Mouse (Mus musculus): ENCODE results near the gene Elobl. TPM values are rescaled to one million over a fixed set of nuclear protein-coding genes. Genes with fewer than 3 reads are reported as not detected.
"Not testable (repeated sequence)": the region's sequence is repeated elsewhere in the genome, so short reads cannot be mapped to it uniquely, and the experiment has no call there.

The Elobl gene
- polyA plus RNA-seq, 1 experiment from 2014 or later = not detected

DNA sequence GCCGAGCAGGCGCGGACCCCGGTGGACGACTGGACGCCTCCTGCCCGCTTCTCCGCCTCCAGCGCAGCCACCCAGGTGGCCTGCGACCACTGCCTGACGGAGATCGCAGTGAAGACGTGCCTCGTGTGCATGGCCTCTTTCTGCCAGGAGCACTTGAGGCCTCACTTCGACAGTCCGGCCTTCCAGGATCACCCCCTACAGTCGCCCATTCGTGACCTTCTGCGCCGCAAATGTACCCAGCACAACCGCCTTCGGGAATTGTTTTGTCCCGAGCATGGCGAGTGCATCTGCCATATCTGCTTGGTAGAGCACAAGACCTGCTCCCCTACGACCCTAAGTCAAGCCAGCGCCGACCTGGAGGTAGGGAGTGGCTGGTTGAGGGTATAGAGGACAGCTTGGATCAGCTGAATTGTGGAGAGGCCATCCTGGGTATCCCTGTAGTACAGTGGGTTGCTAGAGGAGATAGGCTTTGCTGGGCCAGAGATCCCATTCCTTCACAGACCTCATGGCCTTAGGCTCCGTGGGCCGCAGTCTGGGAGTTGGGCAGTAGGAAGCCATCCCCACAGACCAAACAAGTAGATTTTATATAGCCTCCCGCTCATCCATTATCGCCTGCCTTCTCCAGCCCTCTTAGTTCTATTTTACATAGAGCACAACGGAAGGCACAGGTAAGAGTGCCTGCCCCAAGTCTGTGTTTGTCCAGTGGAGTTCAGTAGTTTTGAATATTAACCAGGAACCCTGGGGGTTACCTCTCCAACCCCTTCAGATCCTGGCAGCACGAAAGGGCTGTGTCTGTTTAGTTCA lies 33.2 kb upstream of the Elobl start:
- peak overlapping the region; percentile 49; the same call in 1 of the 2 replicates for H3K9ac ChIP-seq
- H3K27me3 ChIP-seq = peaks cover 21% of the 10 kb centered on the region
- H3K27ac ChIP-seq = no peak overlapping the region
- H3K4me1 ChIP-seq = peaks cover 11% of the 10 kb centered on the region; the same call in 1 of the 2 replicates
- WGBS = 25% methylated on average over 33 of the region's 33 CpGs
- ATAC-seq = no peak
- no peaks in the 10 kb centered on the region for H3K36me3 ChIP-seq (ENCODE audit: poor library complexity, severe bottlenecking)
- peak overlapping the region; percentile 44 for H3K4me3 ChIP-seq
- H3K9me3 ChIP-seq (replicated peaks) = no peaks in the 10 kb centered on the region
- peak overlapping the region; percentile 57 for H3K4me2 ChIP-seq

DNA sequence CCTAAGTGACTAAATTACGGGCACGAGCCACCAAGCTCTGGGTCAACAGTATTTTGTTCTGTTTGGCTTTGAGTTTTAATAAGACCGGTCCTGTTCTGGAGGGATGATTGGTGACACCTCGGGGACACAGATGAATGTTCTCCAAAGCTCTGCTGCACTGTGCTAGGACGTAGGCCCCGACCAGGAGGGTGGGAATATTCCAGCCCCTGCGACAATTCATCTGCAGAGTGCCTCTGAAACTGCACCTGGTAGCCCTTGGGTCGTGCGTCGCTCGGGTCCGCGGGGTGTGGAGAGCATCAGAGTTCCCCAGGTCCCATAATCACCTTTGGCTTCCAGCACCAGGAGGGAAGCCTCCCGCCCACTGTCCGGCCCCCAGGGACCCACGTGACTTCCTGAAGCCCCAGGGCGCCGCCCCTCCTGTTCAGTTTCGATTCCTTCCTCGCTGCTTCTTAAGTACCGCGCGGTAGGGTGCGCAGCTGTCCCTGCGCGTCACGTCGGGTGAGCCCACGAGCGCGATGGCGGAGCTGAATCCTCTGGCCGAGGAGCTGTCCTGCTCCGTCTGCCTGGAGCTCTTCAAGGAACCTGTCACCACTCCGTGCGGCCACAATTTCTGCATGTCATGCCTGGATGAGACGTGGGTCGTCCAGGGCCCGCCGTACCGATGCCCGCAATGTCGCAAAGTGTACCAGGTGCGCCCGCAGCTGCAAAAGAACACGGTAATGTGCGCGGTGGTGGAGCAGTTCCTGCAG lies 32.4 kb upstream of the Elobl start, which contains the start of gene Trim25:
Gene Trim25 (plus strand): TSS at position 403 of the 749 bp plus-strand sequence.
- ATAC-seq = peak; percentile 65; the same call in 1 of the 2 replicates
- Histone ChIP-seq H3K4me1 (peaks cover 11% of the 10 kb centered on the region; the same call in 1 of the 2 replicates), H3K27me3 (peaks cover 21% of the 10 kb centered on the region), H3K4me3 (peak within 1 kb of the TSS; percentile 44), H3K9me3 (replicated peaks) (no peaks in the 10 kb centered on the region), H3K4me2 (peak within 1 kb of the TSS; percentile 57), H3K9ac (peak within 1 kb of the TSS; percentile 49; the same call in 1 of the 2 replicates), H3K27ac (no peak within 1 kb of the TSS), H3K36me3 (ENCODE audit: poor library complexity, severe bottlenecking) (no peaks in the 10 kb centered on the region)
- WGBS = 2% methylated on average over 48 of the region's 48 CpGs

DNA sequence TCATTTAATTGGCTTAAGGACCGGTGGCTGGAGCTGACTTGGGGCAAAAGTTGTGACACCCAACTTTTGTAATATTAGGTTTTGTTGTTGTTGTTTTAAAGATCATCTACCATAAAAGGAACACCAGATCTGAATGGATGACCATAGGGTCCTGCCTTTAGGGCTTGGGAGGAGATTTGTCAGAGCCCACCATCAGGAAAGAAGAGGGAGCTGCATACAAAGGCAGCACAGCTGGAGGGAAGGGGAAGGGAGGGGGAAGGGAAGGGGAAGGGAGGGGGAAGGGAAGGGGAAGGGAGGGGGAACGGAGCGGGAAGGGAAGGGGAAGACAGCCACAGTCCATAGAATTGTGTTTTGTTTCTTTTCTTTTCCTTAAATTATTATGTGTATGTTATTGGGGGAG lies 31.7 kb upstream of the Elobl start:
- Histone ChIP-seq H3K9ac (no peak overlapping the region), H3K9me3 (replicated peaks) (no peaks in the 10 kb centered on the region), H3K4me2 (no peak overlapping the region), H3K27ac (no peak overlapping the region), H3K4me3 (no peak overlapping the region), H3K36me3 (ENCODE audit: poor library complexity, severe bottlenecking) (no peaks in the 10 kb centered on the region), H3K4me1 (peaks cover 11% of the 10 kb centered on the region; the same call in 1 of the 2 replicates), H3K27me3 (peaks cover 21% of the 10 kb centered on the region)
- ATAC-seq = no peak
- 7% methylated on average over 3 of the region's 3 CpGs for WGBS

DNA sequence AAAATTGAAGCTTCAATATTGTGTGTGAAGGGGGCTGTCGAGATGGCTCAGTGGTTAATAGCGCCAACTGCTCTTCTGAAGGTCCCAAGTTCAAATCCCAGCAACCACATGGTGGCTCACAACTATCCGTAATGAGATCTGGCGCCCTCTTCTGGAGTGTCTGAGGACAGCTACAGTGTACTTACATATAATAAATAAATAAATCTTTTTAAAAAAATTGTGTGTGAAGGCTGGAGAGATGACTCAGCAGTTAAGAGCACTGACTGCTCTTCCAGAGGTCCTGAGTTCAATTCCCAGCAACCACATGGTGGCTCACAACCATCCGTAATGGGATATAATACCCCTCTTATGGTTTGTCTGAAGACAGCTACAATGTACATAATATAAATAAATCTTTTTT lies 30.6 kb upstream of the Elobl start:
- not testable (repeated sequence) for H3K36me3 ChIP-seq (ENCODE audit: poor library complexity, severe bottlenecking); H3K9me3 ChIP-seq (replicated peaks); H3K4me2 ChIP-seq; H3K4me3 ChIP-seq; H3K27ac ChIP-seq; ATAC-seq; H3K9ac ChIP-seq
- 90% methylated on average over 5 of the region's 5 CpGs for WGBS
- H3K4me1 ChIP-seq = peaks cover 11% of the 10 kb centered on the region; the same call in 1 of the 2 replicates
- H3K27me3 ChIP-seq = peaks cover 21% of the 10 kb centered on the region

- WGBS = 75% methylated on average over 7 of the region's 7 CpGs
- peaks cover 21% of the 10 kb centered on the region for H3K27me3 ChIP-seq
- no peak for ATAC-seq
- peaks cover 4% of the 10 kb centered on the region for H3K36me3 ChIP-seq (ENCODE audit: poor library complexity, severe bottlenecking)
- peaks cover 11% of the 10 kb centered on the region; the same call in 1 of the 2 replicates for H3K4me1 ChIP-seq
- no peak overlapping the region for H3K9ac ChIP-seq
- no peak overlapping the region for H3K4me2 ChIP-seq
- H3K9me3 ChIP-seq (replicated peaks) = no peaks in the 10 kb centered on the region
- no peak overlapping the region for H3K4me3 ChIP-seq
- H3K27ac ChIP-seq = no peak overlapping the region
Measured at GRCm38 (mm10) chr11:88996427-88996826, 29.7 kb upstream of the Elobl start.

- Histone ChIP-seq H3K27me3 (peaks cover 21% of the 10 kb centered on the region), H3K27ac (no peak overlapping the region), H3K4me1 (peaks cover 11% of the 10 kb centered on the region; the same call in 1 of the 2 replicates), H3K4me3 (no peak overlapping the region), H3K9ac (no peak overlapping the region), H3K9me3 (replicated peaks) (no peaks in the 10 kb centered on the region), H3K4me2 (no peak overlapping the region), H3K36me3 (ENCODE audit: poor library complexity, severe bottlenecking) (peaks cover 12% of the 10 kb centered on the region)
- ATAC-seq = no peak
- 83% methylated on average over 2 of the region's 2 CpGs for WGBS
Measured at GRCm38 (mm10) chr11:88995616-88996015, 28.9 kb upstream of the Elobl start.

DNA sequence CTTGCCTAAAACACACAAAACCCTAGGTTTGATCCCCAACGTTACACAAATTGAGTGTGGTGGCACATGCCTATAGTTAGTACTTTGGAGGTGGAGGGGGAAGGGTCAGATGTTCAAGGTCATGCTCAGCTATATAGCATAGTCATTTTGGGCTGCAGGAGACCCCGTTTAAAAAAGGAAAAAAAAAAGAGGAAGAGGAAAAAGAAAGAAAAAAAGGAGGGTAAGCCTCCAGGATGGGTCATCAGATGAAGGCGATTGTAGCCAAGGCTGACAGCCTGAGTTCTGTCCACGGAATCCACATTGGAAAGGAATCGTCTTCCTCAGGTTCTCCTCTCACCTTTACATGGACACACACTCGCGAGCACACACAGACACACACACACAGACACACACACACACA lies 27.8 kb upstream of the Elobl start:
- peaks cover 9% of the 10 kb centered on the region for H3K27me3 ChIP-seq
- H3K4me2 ChIP-seq = no peak overlapping the region
- no peak for ATAC-seq
- no peaks in the 10 kb centered on the region for H3K9me3 ChIP-seq (replicated peaks)
- H3K9ac ChIP-seq = no peak overlapping the region
- no peak overlapping the region for H3K27ac ChIP-seq
- peaks cover 14% of the 10 kb centered on the region for H3K36me3 ChIP-seq (ENCODE audit: poor library complexity, severe bottlenecking)
- peaks cover 8% of the 10 kb centered on the region; the same call in 1 of the 2 replicates for H3K4me1 ChIP-seq
- no peak overlapping the region for H3K4me3 ChIP-seq
- 89% methylated on average over 7 of the region's 7 CpGs for WGBS

DNA sequence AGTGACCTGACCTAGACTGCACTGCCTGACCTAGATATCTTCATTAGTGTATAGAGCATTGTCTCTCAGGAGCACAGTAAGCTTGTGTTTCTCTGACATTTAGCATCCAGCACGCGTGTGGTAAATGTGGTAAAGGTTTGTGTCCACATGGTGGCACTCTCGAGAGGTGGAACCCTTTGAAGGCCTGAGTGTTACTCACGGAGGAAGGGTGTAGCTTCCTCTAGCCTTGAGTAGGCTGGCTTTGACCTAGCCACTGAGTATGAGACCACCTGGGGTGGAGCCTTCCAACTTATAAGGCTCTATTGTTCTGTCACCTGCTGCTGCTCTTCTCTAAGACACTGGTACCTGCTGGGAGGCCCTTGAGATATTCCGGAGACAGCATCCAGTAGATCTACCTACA lies 26.9 kb upstream of the Elobl start:
- Histone ChIP-seq H3K4me1 (no peaks in the 10 kb centered on the region), H3K4me2 (no peak overlapping the region), H3K36me3 (ENCODE audit: poor library complexity, severe bottlenecking) (peaks cover 18% of the 10 kb centered on the region), H3K9me3 (replicated peaks) (no peaks in the 10 kb centered on the region), H3K27me3 (peaks cover under 1% of the 10 kb centered on the region; the same call in 1 of the 2 replicates), H3K4me3 (no peak overlapping the region), H3K27ac (no peak overlapping the region), H3K9ac (no peak overlapping the region)
- WGBS = 17% methylated on average over 5 of the region's 5 CpGs
- no peak for ATAC-seq

GRCm38 (mm10) chr11:88993186-88993585 lies 26.5 kb upstream of the Elobl start:
- Histone ChIP-seq H3K9ac (no peak overlapping the region), H3K36me3 (ENCODE audit: poor library complexity, severe bottlenecking) (peaks cover 20% of the 10 kb centered on the region), H3K27me3 (no peaks in the 10 kb centered on the region; the same call in 1 of the 2 replicates), H3K9me3 (replicated peaks) (no peaks in the 10 kb centered on the region), H3K27ac (no peak overlapping the region), H3K4me3 (no peak overlapping the region), H3K4me1 (no peaks in the 10 kb centered on the region), H3K4me2 (no peak overlapping the region)
- WGBS = 53% methylated on average over 7 of the region's 7 CpGs
- ATAC-seq = no peak

GRCm38 (mm10) chr11:88989530-88989929 lies 22.8 kb upstream of the Elobl start:
- H3K4me1 ChIP-seq = no peaks in the 10 kb centered on the region
- H3K36me3 ChIP-seq (ENCODE audit: poor library complexity, severe bottlenecking) = peaks cover 53% of the 10 kb centered on the region
- ATAC-seq = no peak
- H3K27me3 ChIP-seq = no peaks in the 10 kb centered on the region
- WGBS = 76% methylated on average over 5 of the region's 5 CpGs
- H3K9me3 ChIP-seq (replicated peaks) = no peaks in the 10 kb centered on the region
- no peak overlapping the region for H3K9ac ChIP-seq
- H3K27ac ChIP-seq = no peak overlapping the region
- H3K4me3 ChIP-seq = no peak overlapping the region
- no peak overlapping the region for H3K4me2 ChIP-seq

- Histone ChIP-seq H3K4me3 (no peak overlapping the region), H3K4me1 (no peaks in the 10 kb centered on the region), H3K27ac (no peak overlapping the region), H3K4me2 (no peak overlapping the region), H3K9ac (no peak overlapping the region), H3K36me3 (ENCODE audit: poor library complexity, severe bottlenecking) (peaks cover 59% of the 10 kb centered on the region), H3K9me3 (replicated peaks) (no peaks in the 10 kb centered on the region), H3K27me3 (no peaks in the 10 kb centered on the region)
- WGBS = 78% methylated on average over 5 of the region's 5 CpGs
- no peak for ATAC-seq
Measured at GRCm38 (mm10) chr11:88988956-88989355, 22.2 kb upstream of the Elobl start.

DNA sequence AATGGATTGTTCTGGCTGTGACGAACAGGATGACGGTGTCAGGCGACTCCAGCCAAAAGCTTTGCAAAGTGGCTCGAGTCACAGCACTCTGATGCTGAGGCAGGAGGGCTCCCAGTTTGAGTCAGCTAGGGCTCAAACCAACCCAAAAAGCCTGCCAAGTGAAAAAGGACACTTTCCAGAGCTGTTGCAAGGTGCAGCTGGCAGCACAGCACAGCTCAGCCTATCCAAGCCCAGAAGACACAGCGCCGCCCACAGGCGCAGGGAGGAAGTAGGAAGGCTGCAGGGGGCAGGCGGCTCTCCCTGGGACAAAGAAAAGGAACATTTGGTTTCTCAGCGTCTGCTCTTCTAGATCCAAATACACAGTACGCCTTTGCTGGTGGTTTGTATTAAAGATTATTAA lies 19.9 kb upstream of the Elobl start:
- H3K4me1 ChIP-seq = no peaks in the 10 kb centered on the region
- H3K4me3 ChIP-seq = no peak overlapping the region
- H3K9me3 ChIP-seq (replicated peaks) = no peaks in the 10 kb centered on the region
- no peak overlapping the region for H3K27ac ChIP-seq
- H3K9ac ChIP-seq = no peak overlapping the region
- no peak for ATAC-seq
- WGBS = 89% methylated on average over 10 of the region's 10 CpGs
- H3K27me3 ChIP-seq = no peaks in the 10 kb centered on the region
- H3K36me3 ChIP-seq (ENCODE audit: poor library complexity, severe bottlenecking) = peaks cover 77% of the 10 kb centered on the region
- H3K4me2 ChIP-seq = no peak overlapping the region
